Mouse (Mus musculus) midbrain, embryonic 14.5 days (tissue): ENCODE data around the gene Slf2. TPM values are rescaled to one million over a fixed set of nuclear protein-coding genes. Genes with fewer than 3 reads are reported as not detected.
A peak's percentile ranks its signal among the peaks of the same experiment; 100 is the strongest.

ENCODE experiments used
- ATAC-seq: fragments of 200-750 bp; cut with Nextera tagmentation; 2 replicates; pipeline ENCODE4 v1.8.0; 2017; ENCODE audit warnings: moderate number of reproducible peaks, moderate library complexity; ENCODE audit not compliant: low FRiP score, low TSS enrichment
- DNase-seq: peaks from one replicate; pipeline ENCODE4 v3.0.0-alpha.2; 2015
- H3K27ac ChIP-seq: fragments of 300-500 bp; sonication (generic); replicated peaks from 2 replicates; pipeline ENCODE4 v1.5.1; 2014; ENCODE audit warnings: mild to moderate bottlenecking, low read depth, low read length, moderate library complexity
- H3K27me3 ChIP-seq: fragments of 300-500 bp; sonication (generic); 2 replicates; pipeline ENCODE4 v1.6.1; 2014; ENCODE audit warnings: low read length, control low read depth, mixed read lengths; ENCODE audit not compliant: control insufficient read depth, insufficient read depth
- H3K36me3 ChIP-seq: fragments of 300-500 bp; sonication (generic); 2 replicates; pipeline ENCODE4 v1.6.1; 2014; ENCODE audit warnings: low read length, control low read depth; ENCODE audit not compliant: control insufficient read depth, insufficient read depth
- H3K4me1 ChIP-seq: fragments of 300-500 bp; sonication (generic); 2 replicates; pipeline ENCODE4 v1.6.1; 2014; ENCODE audit warnings: mild to moderate bottlenecking, antibody characterized with exemption, low read length, control low read depth; ENCODE audit not compliant: control insufficient read depth, insufficient read depth
- H3K4me2 ChIP-seq: fragments of 300-500 bp; sonication (generic); 2 replicates; pipeline ENCODE4 v1.6.1; 2014; ENCODE audit warnings: mild to moderate bottlenecking, low read length, moderate library complexity
- H3K4me3 ChIP-seq: fragments of 300-500 bp; sonication (generic); replicated peaks from 2 replicates; pipeline ENCODE4 v1.5.1; 2014; ENCODE audit warnings: low read depth, low read length
- H3K9ac ChIP-seq: fragments of 300-500 bp; sonication (generic); replicated peaks from 2 replicates; pipeline ENCODE4 v1.6.1; 2014; ENCODE audit warnings: mild to moderate bottlenecking, low read length, moderate library complexity
- H3K9me3 ChIP-seq: fragments of 300-500 bp; sonication (generic); 2 replicates; pipeline ENCODE4 v1.6.1; 2016; ENCODE audit warnings: low read length, control low read depth, mixed read lengths; ENCODE audit not compliant: control insufficient read depth
- WGBS: fragments of 180-500 bp; shearing (Covaris S2); extraction: QIAGEN DNeasy Blood & Tissue Kit; methylation state at CpG from one replicate; pipeline ENCODE4 v1.1.7; 2014; 5-methylcytosine and 5-hydroxymethylcytosine counted together
- polyA plus RNA-seq: library from polyadenylated mRNA; unstranded; fragments of >200 nt; fragmentation: Nextera tagmentation; extraction: Ambion mirVana; gene quantifications from 2 replicates; pipeline ENCODE4 v1.2.1, GENCODE M21; 2014

Gene Slf2
- polyA plus RNA-seq, 1 experiment from 2014 or later: 37.4 TPM

GRCm38 (mm10) chr19:44903343-44904000 lies 27.5 kb upstream of the Slf2 start:
- DNase-seq (no peak), ATAC-seq (no peak)
- WGBS: 45% methylated on average over 6 of the region's 6 CpGs
- Histone ChIP-seq H3K4me1 (peaks cover 21% of the 10 kb centered on the region), H3K4me3 (no peak overlapping the region), H3K36me3 (no peaks in the 10 kb centered on the region), H3K27ac (no peak overlapping the region), H3K27me3 (peaks cover 4% of the 10 kb centered on the region; the same call in 1 of the 2 replicates), H3K4me2 (no peak overlapping the region), H3K9ac (no peak overlapping the region), H3K9me3 (no peaks in the 10 kb centered on the region)

DNA sequence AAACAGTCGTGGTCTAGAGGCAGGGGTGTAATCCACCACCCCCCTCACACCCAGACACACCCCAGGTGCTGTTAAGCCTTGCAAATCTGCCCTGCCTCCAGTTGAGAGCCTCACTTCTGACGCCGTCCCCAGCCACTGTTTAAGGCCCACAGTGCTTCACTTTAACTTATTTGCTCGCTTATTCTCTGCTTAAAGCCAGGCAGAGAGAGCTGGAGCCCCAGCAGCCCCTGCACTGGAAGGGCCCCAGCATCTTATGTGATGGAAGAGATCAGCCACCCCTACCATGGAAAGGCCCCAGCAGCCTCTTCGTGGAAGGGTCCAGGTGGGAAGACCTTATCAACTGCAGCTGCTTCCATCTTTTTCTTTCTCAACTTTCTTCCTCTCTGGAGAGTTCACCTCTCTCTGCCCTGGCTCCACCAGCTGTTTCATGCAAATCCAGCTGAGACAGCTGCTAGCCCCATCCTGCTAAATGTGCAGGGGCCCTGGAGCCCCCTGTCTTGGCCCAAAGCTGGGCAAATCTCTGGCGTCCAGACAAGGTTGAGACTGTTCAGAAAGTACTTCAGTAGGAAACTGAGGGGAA lies 26.7 kb upstream of the Slf2 start:
- Histone ChIP-seq H3K4me3 (no peak overlapping the region), H3K4me2 (no peak overlapping the region), H3K27ac (no peak overlapping the region), H3K9ac (no peak overlapping the region), H3K9me3 (no peaks in the 10 kb centered on the region), H3K36me3 (no peaks in the 10 kb centered on the region), H3K4me1 (peaks cover 21% of the 10 kb centered on the region), H3K27me3 (peaks cover 4% of the 10 kb centered on the region; the same call in 1 of the 2 replicates)
- 29% methylated on average over 6 of the region's 6 CpGs for WGBS
- ATAC-seq (no peak), DNase-seq (no peak)

DNA sequence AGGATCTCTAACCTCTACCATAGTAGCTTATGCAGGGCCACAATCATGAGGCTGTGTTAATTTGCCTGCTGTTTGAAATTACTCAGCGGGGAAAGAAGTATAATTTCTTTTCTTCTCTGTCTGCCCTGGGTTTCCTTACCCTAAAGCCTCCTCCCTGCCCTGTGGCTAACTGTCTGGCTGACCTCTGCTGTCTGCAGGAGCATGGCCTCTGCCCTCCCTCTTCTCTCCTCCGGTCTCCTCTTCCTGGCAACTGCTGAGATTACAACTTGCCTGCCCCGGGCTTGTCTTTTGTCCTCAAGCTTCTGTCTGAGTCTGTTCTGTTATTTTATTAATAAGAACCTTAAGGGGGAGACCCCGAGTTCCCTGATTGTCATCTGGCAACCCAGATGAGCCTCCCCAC lies 25.6 kb upstream of the Slf2 start:
- H3K27me3 ChIP-seq: no peaks in the 10 kb centered on the region; the same call in 1 of the 2 replicates
- no peak for DNase-seq
- 27% methylated on average over 4 of the region's 4 CpGs for WGBS
- H3K4me3 ChIP-seq: no peak overlapping the region
- H3K27ac ChIP-seq: no peak overlapping the region
- peaks cover 12% of the 10 kb centered on the region for H3K4me1 ChIP-seq
- no peaks in the 10 kb centered on the region for H3K36me3 ChIP-seq
- no peak for ATAC-seq
- H3K9me3 ChIP-seq: no peaks in the 10 kb centered on the region
- no peak overlapping the region for H3K9ac ChIP-seq
- no peak overlapping the region for H3K4me2 ChIP-seq

DNA sequence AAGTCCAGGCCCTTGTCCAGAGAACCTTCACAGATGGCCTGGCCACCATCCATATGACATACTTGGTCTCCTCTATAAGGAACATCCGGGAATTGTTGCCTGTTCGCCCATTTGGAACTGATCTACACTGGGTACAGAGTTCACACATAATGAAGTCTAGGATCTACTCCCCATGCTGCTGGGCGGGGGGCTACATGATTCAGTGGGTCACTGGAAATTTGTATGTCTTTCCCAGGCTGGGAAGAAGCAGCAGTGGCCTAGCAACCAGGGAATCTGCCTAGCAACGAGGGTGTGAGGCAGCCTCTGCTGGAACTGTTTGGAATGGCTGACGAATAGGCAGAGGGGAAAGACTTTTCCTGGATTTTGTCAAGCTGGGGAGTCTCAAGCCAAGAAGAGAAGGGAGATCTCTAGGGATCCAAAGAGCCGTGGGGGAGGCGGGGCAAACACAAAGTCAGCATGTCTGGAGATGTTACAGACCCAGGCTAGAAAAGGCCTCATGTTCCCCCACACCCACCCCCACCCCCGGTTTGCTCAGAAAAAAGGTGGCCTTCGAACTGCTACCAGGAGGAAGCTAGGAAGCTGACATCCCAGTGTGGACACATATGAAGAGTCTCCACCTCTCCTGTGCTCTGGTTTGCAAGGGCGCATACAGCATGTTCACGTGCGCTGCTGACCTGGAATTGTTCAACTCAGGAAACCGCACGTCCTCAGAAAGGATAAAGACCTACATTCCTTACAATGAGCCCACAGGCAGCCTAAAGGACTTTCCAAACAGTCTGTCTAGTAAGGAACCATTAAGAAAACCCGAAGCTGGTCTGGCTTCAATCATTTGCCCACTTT lies 22.9 kb upstream of the Slf2 start:
- ATAC-seq (no peak), DNase-seq (peak; percentile 55)
- Histone ChIP-seq H3K9ac (no peak overlapping the region), H3K27me3 (no peaks in the 10 kb centered on the region; the same call in 1 of the 2 replicates), H3K36me3 (no peaks in the 10 kb centered on the region), H3K4me1 (peaks cover 6% of the 10 kb centered on the region), H3K9me3 (no peaks in the 10 kb centered on the region), H3K27ac (no peak overlapping the region), H3K4me2 (no peak overlapping the region), H3K4me3 (no peak overlapping the region)
- WGBS: 46% methylated on average over 15 of the region's 15 CpGs

- no peak overlapping the region for H3K4me2 ChIP-seq
- no peaks in the 10 kb centered on the region for H3K9me3 ChIP-seq
- peaks cover 6% of the 10 kb centered on the region for H3K4me1 ChIP-seq
- no peak overlapping the region for H3K4me3 ChIP-seq
- no peaks in the 10 kb centered on the region for H3K36me3 ChIP-seq
- no peak overlapping the region for H3K27ac ChIP-seq
- WGBS: 52% methylated on average over 11 of the region's 11 CpGs
- no peaks in the 10 kb centered on the region; the same call in 1 of the 2 replicates for H3K27me3 ChIP-seq
- ATAC-seq (no peak), DNase-seq (no peak)
- no peak overlapping the region for H3K9ac ChIP-seq
Observed at GRCm38 (mm10) chr19:44908836-44909460, 22.0 kb upstream of the Slf2 start.

GRCm38 (mm10) chr19:44914481-44915249 lies 16.3 kb upstream of the Slf2 start:
- no peak overlapping the region for H3K27ac ChIP-seq
- WGBS: 58% methylated on average over 10 of the region's 10 CpGs
- no peak for DNase-seq
- H3K9ac ChIP-seq: no peak overlapping the region
- no peaks in the 10 kb centered on the region for H3K27me3 ChIP-seq
- no peaks in the 10 kb centered on the region for H3K9me3 ChIP-seq
- no peak overlapping the region for H3K4me2 ChIP-seq
- no peak for ATAC-seq
- no peak overlapping the region for H3K4me3 ChIP-seq
- H3K36me3 ChIP-seq: no peaks in the 10 kb centered on the region
- no peaks in the 10 kb centered on the region for H3K4me1 ChIP-seq

- DNase-seq: no peak
- Histone ChIP-seq H3K9me3 (no peaks in the 10 kb centered on the region), H3K27ac (no peak overlapping the region), H3K4me1 (no peaks in the 10 kb centered on the region), H3K9ac (no peak overlapping the region), H3K36me3 (no peaks in the 10 kb centered on the region), H3K4me2 (no peak overlapping the region), H3K27me3 (no peaks in the 10 kb centered on the region), H3K4me3 (no peak overlapping the region)
- 86% methylated on average over 6 of the region's 6 CpGs for WGBS
- ATAC-seq: no peak
Observed at GRCm38 (mm10) chr19:44918171-44918570, 12.8 kb upstream of the Slf2 start.

- H3K4me1 ChIP-seq: no peaks in the 10 kb centered on the region
- no peak for DNase-seq
- no peak for ATAC-seq
- H3K36me3 ChIP-seq: no peaks in the 10 kb centered on the region
- H3K9ac ChIP-seq: no peak overlapping the region
- 79% methylated on average over 1 of the region's 1 CpGs for WGBS
- H3K9me3 ChIP-seq: no peaks in the 10 kb centered on the region
- no peaks in the 10 kb centered on the region for H3K27me3 ChIP-seq
- H3K27ac ChIP-seq: no peak overlapping the region
- H3K4me3 ChIP-seq: no peak overlapping the region
- H3K4me2 ChIP-seq: no peak overlapping the region
Observed at GRCm38 (mm10) chr19:44921466-44922139, 9.3 kb upstream of the Slf2 start.
